Mouse (Mus musculus): Measurements from ENCODE around the gene Susd2. TPM values are rescaled to one million over a fixed set of nuclear protein-coding genes. Genes with fewer than 3 reads are reported as not detected.

Susd2 gene
- polyA plus RNA-seq, 2 experiments: 0.84 to 1.0 TPM

GRCm38 (mm10) chr10:75589651-75590050 is 54.2 kb downstream of the Susd2 start:
- no peak for ATAC-seq (ENCODE audit: insufficient read depth)
- H3K27me3 ChIP-seq (ENCODE audit: control insufficient read depth, insufficient read depth, low read length): no peaks in the 10 kb centered on the region
- no peak overlapping the region for H3K4me3 ChIP-seq (ENCODE audit: insufficient read depth in 1 of 2, low read depth in 2 of 2, low read length in 2 of 2)
- H3K27ac ChIP-seq: no peak overlapping the region
- no peaks in the 10 kb centered on the region for H3K9me3 ChIP-seq (ENCODE audit: control insufficient read depth, low read length)
- no peaks in the 10 kb centered on the region for H3K36me3 ChIP-seq (replicated peaks; ENCODE audit: control insufficient read depth, insufficient read depth, low read depth)
- TF ChIP-seq EP300 (IDR thresholded peaks at IDR 0.05; ENCODE audit: low read depth) (no peak), CTCF (IDR thresholded peaks at IDR 0.05; ENCODE audit: low read depth) (no peak)
- no peak overlapping the region for H3K9ac ChIP-seq (replicated peaks)
- 0 out of 2 replicates have a peak overlapping the region, but pooled peaks have one; percentile 11 for H3K4me2 ChIP-seq (ENCODE audit: low read depth)
- H3K4me1 ChIP-seq (replicated peaks; ENCODE audit: control insufficient read depth in 2 of 2, insufficient read depth in 2 of 2, low read length in 1 of 2): peaks cover 0 to 4% of the 10 kb centered on the region in 2 experiments; a peak in 2 of 4 replicates
- WGBS (ENCODE audit: insufficient replicate concordance): 58% methylated on average over 16 of the region's 16 CpGs
- no peak for DNase-seq (ENCODE audit: low read depth in 3 of 3, low spot score in 3 of 3)

GRCm38 (mm10) chr10:75589129-75589528 is 54.7 kb downstream of the Susd2 start, which contains the start of gene Ggt5:
Gene Ggt5, plus strand, starts transcription at chr10:75589340.
- H3K4me2 ChIP-seq (ENCODE audit: low read depth): 0 out of 2 replicates have a peak within 1 kb of the TSS, but pooled peaks have one; percentile 11
- DNase-seq (ENCODE audit: low read depth in 3 of 3, low spot score in 3 of 3): no peak
- H3K4me1 ChIP-seq (replicated peaks; ENCODE audit: control insufficient read depth in 2 of 2, insufficient read depth in 2 of 2, low read length in 1 of 2): peaks cover 0 to 4% of the 10 kb centered on the region in 2 experiments; a peak in 2 of 4 replicates
- H3K9ac ChIP-seq (replicated peaks): no peak within 1 kb of the TSS
- no peaks in the 10 kb centered on the region for H3K27me3 ChIP-seq (ENCODE audit: control insufficient read depth, insufficient read depth, low read length)
- no peak for TF ChIP-seq EP300 (IDR thresholded peaks at IDR 0.05; ENCODE audit: low read depth)
- no peak for ATAC-seq (ENCODE audit: insufficient read depth)
- no peak within 1 kb of the TSS for H3K27ac ChIP-seq
- no peaks in the 10 kb centered on the region for H3K9me3 ChIP-seq (ENCODE audit: control insufficient read depth, low read length)
- H3K36me3 ChIP-seq (replicated peaks; ENCODE audit: control insufficient read depth, insufficient read depth, low read depth): no peaks in the 10 kb centered on the region
- H3K4me3 ChIP-seq (ENCODE audit: insufficient read depth in 1 of 2, low read depth in 2 of 2, low read length in 2 of 2): no peak within 1 kb of the TSS
- 16% methylated on average over 5 of the region's 5 CpGs for WGBS (ENCODE audit: insufficient replicate concordance)

GRCm38 (mm10) chr10:75588336-75588735 is 55.5 kb downstream of the Susd2 start:
- 62% methylated on average over 5 of the region's 5 CpGs for WGBS (ENCODE audit: insufficient replicate concordance)
- Histone ChIP-seq H3K4me3 (ENCODE audit: insufficient read depth in 1 of 2, low read depth in 2 of 2, low read length in 2 of 2) (no peak overlapping the region), H3K36me3 (replicated peaks; ENCODE audit: control insufficient read depth, insufficient read depth, low read depth) (no peaks in the 10 kb centered on the region), H3K4me1 (replicated peaks; ENCODE audit: control insufficient read depth in 2 of 2, insufficient read depth in 2 of 2, low read length in 1 of 2) (peaks cover 0 to 4% of the 10 kb centered on the region in 2 experiments; a peak in 2 of 4 replicates), H3K9me3 (ENCODE audit: control insufficient read depth, low read length) (no peaks in the 10 kb centered on the region), H3K4me2 (ENCODE audit: low read depth) (no peak overlapping the region), H3K27me3 (ENCODE audit: control insufficient read depth, insufficient read depth, low read length) (no peaks in the 10 kb centered on the region), H3K27ac (no peak overlapping the region), H3K9ac (replicated peaks) (no peak overlapping the region)
- TF ChIP-seq CTCF (IDR thresholded peaks at IDR 0.05; ENCODE audit: low read depth): no peak
- no peak for TF ChIP-seq EP300 (IDR thresholded peaks at IDR 0.05; ENCODE audit: low read depth)
- no peak for ATAC-seq (ENCODE audit: insufficient read depth)
- DNase-seq (ENCODE audit: low read depth in 3 of 3, low spot score in 3 of 3): no peak

- WGBS (ENCODE audit: insufficient replicate concordance): 54% methylated on average over 4 of the region's 4 CpGs
- H3K9ac ChIP-seq (replicated peaks): no peak overlapping the region
- no peak overlapping the region for H3K4me3 ChIP-seq (ENCODE audit: insufficient read depth in 1 of 2, low read depth in 2 of 2, low read length in 2 of 2)
- no peak overlapping the region for H3K4me2 ChIP-seq (ENCODE audit: low read depth)
- peaks cover 0 to 4% of the 10 kb centered on the region in 2 experiments; a peak in 2 of 4 replicates for H3K4me1 ChIP-seq (replicated peaks; ENCODE audit: control insufficient read depth in 2 of 2, insufficient read depth in 2 of 2, low read length in 1 of 2)
- H3K9me3 ChIP-seq (ENCODE audit: control insufficient read depth, low read length): no peaks in the 10 kb centered on the region
- no peaks in the 10 kb centered on the region for H3K27me3 ChIP-seq (ENCODE audit: control insufficient read depth, insufficient read depth, low read length)
- DNase-seq (ENCODE audit: low read depth in 3 of 3, low spot score in 3 of 3) (no peak), ATAC-seq (ENCODE audit: insufficient read depth) (no peak)
- no peaks in the 10 kb centered on the region for H3K36me3 ChIP-seq (replicated peaks; ENCODE audit: control insufficient read depth, insufficient read depth, low read depth)
- H3K27ac ChIP-seq: no peak overlapping the region
- no peak for TF ChIP-seq CTCF (IDR thresholded peaks at IDR 0.05; ENCODE audit: low read depth)
- no peak for TF ChIP-seq EP300 (IDR thresholded peaks at IDR 0.05; ENCODE audit: low read depth)
Measured at GRCm38 (mm10) chr10:75587781-75588180, 56.0 kb downstream of the Susd2 start.

Other genes starting within 250 kb of the Susd2 start
- gene Upb1, start 242.9 kb downstream of the Susd2 start, polyA plus RNA-seq (2012; rRNA removed): 8.1 and 8.8 TPM in 2 replicates
- gene Upb1, start 242.9 kb downstream of the Susd2 start, polyA plus RNA-seq (2014; fragmentation: Nextera tagmentation; extraction: Ambion mirVana): 18.3 and 20.1 TPM in 2 replicates
- gene Snrpd3, start 126.5 kb downstream of the Susd2 start, polyA plus RNA-seq (2012; rRNA removed): 19.4 and 60.5 TPM in 2 replicates
- gene Snrpd3, start 126.5 kb downstream of the Susd2 start, polyA plus RNA-seq (2014; fragmentation: Nextera tagmentation; extraction: Ambion mirVana): 82.2 and 90.3 TPM in 2 replicates
- gene Gucd1, start 126.0 kb downstream of the Susd2 start, polyA plus RNA-seq (2012; rRNA removed): 37.3 and 38.7 TPM in 2 replicates
- gene Gucd1, start 126.0 kb downstream of the Susd2 start, polyA plus RNA-seq (2014; fragmentation: Nextera tagmentation; extraction: Ambion mirVana): 58.5 and 66.0 TPM in 2 replicates
- 0.04 TPM in 2 replicates for gene Lrrc75b, start 83.7 kb downstream of the Susd2 start, polyA plus RNA-seq (2012; rRNA removed)
- not detected in 2 replicates for gene Lrrc75b, start 83.7 kb downstream of the Susd2 start, polyA plus RNA-seq (2014; fragmentation: Nextera tagmentation; extraction: Ambion mirVana)
- 4.3 and 5.8 TPM in 2 replicates for gene Ggt1, start 82.4 kb downstream of the Susd2 start, polyA plus RNA-seq (2012; rRNA removed)
- 5.2 and 6.6 TPM in 2 replicates for gene Ggt1, start 82.4 kb downstream of the Susd2 start, polyA plus RNA-seq (2014; fragmentation: Nextera tagmentation; extraction: Ambion mirVana)
- 0.65 and 1.4 TPM in 2 replicates for gene Ggt5, start 54.7 kb downstream of the Susd2 start, polyA plus RNA-seq (2012; rRNA removed)
- gene Ggt5, start 54.7 kb downstream of the Susd2 start, polyA plus RNA-seq (2014; fragmentation: Nextera tagmentation; extraction: Ambion mirVana): 0.27 and 0.57 TPM in 2 replicates
- 11.2 and 11.3 TPM in 2 replicates for gene Cabin1, start 120.3 kb upstream of the Susd2 start, polyA plus RNA-seq (2012; rRNA removed)
- gene Cabin1, start 120.3 kb upstream of the Susd2 start, polyA plus RNA-seq (2014; fragmentation: Nextera tagmentation; extraction: Ambion mirVana): 12.0 and 13.7 TPM in 2 replicates
- gene Ddt, start 129.4 kb upstream of the Susd2 start, polyA plus RNA-seq (2012; rRNA removed): 116 and 138 TPM in 2 replicates
- gene Ddt, start 129.4 kb upstream of the Susd2 start, polyA plus RNA-seq (2014; fragmentation: Nextera tagmentation; extraction: Ambion mirVana): 169 and 176 TPM in 2 replicates
- 0.04 TPM in 1 of 2 replicates, not detected in the other for gene Gm20441, start 136.9 kb upstream of the Susd2 start, polyA plus RNA-seq (2012; rRNA removed)
- not detected in 2 replicates for gene Gm20441, start 136.9 kb upstream of the Susd2 start, polyA plus RNA-seq (2014; fragmentation: Nextera tagmentation; extraction: Ambion mirVana)
- gene Gstt3, start 137.4 kb upstream of the Susd2 start, polyA plus RNA-seq (2012; rRNA removed): 5.3 and 5.5 TPM in 2 replicates
- gene Gstt3, start 137.4 kb upstream of the Susd2 start, polyA plus RNA-seq (2014; fragmentation: Nextera tagmentation; extraction: Ambion mirVana): 9.4 and 12.0 TPM in 2 replicates
- gene Gstt1, start 154.6 kb upstream of the Susd2 start, polyA plus RNA-seq (2012; rRNA removed): 71.5 and 90.6 TPM in 2 replicates
- gene Gstt1, start 154.6 kb upstream of the Susd2 start, polyA plus RNA-seq (2014; fragmentation: Nextera tagmentation; extraction: Ambion mirVana): 68.8 and 75.7 TPM in 2 replicates
- gene Gstt4, start 178.5 kb upstream of the Susd2 start, polyA plus RNA-seq (2012; rRNA removed): not detected in 2 replicates
- gene Gstt4, start 178.5 kb upstream of the Susd2 start, polyA plus RNA-seq (2014; fragmentation: Nextera tagmentation; extraction: Ambion mirVana): 0.10 TPM in 1 of 2 replicates, not detected in the other
- 33.8 and 36.4 TPM in 2 replicates for gene Gstt2, start 193.4 kb upstream of the Susd2 start, polyA plus RNA-seq (2012; rRNA removed)
- 42.7 and 43.7 TPM in 2 replicates for gene Gstt2, start 193.4 kb upstream of the Susd2 start, polyA plus RNA-seq (2014; fragmentation: Nextera tagmentation; extraction: Ambion mirVana)
- 846 and 879 TPM in 2 replicates for gene Mif, start 216.2 kb upstream of the Susd2 start, polyA plus RNA-seq (2012; rRNA removed)
- 746 and 755 TPM in 2 replicates for gene Mif, start 216.2 kb upstream of the Susd2 start, polyA plus RNA-seq (2014; fragmentation: Nextera tagmentation; extraction: Ambion mirVana)
- 0.23 and 0.47 TPM in 2 replicates for gene Derl3, start 249.4 kb upstream of the Susd2 start, polyA plus RNA-seq (2012; rRNA removed)
- gene Derl3, start 249.4 kb upstream of the Susd2 start, polyA plus RNA-seq (2014; fragmentation: Nextera tagmentation; extraction: Ambion mirVana): 0.18 TPM in 1 of 2 replicates, not detected in the other

Measured in liver, embryonic 14.5 days (tissue).